Mouse (Mus musculus): ENCODE results near the gene Baiap2. TPM values are rescaled to one million over a fixed set of nuclear protein-coding genes. Genes with fewer than 3 reads are reported as not detected.

Baiap2 gene
- total RNA-seq, 2 experiments from 2014 or later = 197 to 200 TPM

DNA sequence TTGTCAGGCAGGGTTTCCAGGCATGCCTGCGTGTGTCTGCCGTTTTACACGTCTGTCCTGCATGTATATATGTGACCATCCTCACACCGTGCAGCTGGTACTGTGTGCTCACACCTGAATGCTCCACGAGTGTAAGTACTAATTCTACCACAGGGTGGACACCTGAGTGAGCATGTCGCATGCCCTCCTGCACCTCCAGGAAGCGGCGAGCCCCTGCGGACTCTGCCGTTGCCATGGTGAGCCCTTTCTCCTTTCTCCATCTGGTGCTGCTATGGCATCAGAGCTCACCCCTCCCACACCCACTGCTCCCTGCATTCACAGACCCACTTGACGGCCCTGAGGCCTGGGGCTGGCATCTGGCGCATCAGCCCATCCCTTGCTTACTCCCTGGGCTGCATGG, 80.3 kb downstream of the Baiap2 start:
- intact Hi-C loops (cut with DNase I) = no loop called here
- no peak for DNase-seq (ENCODE audit: low spot score in 2 of 2)

DNA sequence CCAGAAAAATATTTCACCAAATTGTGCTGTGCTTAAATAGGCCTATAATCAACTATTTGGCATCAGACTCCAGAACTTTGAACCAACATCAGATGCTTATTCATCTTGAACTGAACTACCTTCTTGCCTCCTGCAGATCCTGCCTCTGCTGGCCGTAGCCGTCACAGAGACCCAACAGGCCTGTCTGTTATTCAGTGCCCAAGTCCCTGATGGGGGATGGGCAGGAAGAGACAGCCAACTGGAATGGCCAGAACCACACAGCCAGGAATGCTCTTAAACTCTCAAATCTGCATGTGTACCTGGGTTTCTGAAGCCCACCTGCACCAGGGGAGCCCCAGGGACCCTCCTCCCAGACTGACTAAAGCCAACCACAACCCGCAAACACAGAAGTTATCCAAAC, 84.4 kb downstream of the Baiap2 start:
- intact Hi-C loops (cut with DNase I) = no loop called here
- peak in 1 of 2 experiments; percentile 15 for DNase-seq (ENCODE audit: low spot score in 2 of 2)

DNA sequence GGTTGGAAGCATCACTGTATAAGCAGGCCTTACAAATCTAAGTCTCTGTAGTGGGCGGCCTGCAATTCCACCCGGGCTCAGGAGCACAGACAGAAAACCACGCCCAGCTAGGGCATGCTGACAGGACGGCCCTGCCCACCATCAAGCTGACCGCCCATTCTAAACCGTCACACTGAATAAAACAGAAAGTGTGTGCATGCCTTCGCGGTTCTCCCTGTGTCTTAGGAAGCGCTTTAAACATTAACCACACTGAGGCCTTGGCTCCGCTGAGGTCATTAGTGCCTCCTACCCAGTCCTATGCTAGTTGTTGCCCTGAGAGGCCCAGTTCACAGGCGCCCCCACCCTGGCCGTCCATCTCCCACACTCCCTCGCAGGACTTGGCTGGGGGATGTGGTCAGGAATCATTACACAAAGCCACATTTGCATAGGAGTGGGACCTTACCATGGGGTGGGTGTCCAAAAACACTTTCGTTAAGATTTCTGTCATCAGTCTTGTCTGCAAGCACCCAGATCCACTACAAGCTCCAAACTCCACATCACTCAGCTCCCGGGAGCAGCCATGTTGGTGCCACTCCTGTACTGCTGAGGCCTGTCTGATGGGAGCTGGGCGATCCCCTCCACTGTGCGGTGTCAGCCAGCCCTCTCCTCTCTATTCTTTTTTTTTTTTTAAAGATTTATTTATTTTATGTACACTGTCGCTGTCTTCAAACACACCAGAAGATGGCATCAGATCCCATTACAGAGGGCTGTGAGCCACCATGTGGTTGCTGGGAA, 85.9 kb downstream of the Baiap2 start:
- DNase-seq (ENCODE audit: low spot score in 2 of 2) = no peak
- intact Hi-C loops (cut with DNase I) = no loop called here

DNA sequence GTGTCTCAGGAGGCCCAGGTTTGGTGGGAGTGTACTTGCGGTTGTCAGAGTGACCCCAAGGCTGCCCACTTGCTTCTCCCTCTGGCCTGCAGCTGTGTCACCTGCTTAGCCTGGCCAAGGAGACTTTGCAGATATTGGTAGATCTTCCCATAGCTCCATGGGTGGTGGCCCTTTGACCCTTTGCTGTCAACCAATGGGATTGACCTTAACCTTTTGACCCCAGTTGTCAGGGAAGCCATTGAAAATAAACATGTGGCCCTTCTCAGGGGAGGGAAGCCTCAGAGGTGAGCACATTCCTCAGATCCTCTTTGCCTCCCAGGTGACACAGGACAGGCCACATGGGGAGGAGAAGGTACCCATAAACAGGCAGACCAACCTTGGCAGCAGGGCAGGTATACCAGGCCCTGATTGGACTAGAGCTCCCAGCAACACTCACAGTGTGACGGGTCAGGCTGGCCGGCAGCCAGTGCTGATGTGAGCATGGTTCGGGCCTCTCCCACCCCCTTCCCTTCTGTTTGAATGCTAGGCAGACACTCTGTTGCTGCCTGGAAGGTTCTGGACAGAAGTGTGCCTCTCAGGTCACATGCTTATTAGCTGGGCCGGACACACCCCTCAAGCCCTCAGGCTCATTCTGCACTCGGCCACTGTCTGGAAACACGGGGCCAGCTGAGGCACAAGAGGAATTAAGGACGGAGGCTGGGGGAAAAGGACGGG, 87.0 kb downstream of the Baiap2 start:
- intact Hi-C loops (cut with DNase I) = no loop called here
- no peak for DNase-seq (ENCODE audit: low spot score in 2 of 2)

DNA sequence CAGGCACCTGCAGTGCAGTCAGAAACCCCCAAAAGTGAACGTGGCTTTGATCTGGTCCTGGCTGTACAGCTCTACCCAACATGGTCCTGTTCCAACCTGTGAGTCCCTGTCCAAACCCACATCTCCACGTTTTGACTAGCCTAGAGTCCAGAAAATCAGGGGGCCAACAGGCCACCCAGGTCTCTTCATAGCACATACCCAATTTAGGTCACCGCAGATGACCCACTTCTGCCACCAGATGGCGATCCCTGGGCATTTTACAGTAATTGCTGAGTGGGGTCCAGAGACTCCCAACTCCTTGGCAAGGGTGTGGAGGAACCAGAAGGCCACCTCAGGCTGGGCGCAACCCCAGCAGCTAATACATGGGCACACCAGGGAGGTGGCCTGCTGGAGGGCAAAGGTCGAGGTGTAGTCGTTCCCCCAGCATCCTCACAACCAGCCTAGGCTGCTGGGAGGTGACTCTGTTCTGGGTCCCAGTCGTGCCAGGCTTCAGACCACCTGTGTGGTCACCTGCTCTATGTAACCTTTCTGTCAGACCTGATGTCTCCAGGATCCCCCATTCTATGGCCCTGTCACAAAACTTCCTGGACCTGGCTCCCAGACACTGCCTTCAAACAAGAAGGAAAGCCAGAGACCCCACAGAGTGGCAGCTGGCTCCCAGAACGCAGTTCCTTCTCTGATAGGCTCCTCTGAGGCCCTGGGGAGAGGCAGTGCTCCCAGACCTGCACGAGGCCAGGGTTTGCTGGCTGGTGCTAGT, 87.8 kb downstream of the Baiap2 start:
- intact Hi-C loops (cut with DNase I) = no loop called here

DNA sequence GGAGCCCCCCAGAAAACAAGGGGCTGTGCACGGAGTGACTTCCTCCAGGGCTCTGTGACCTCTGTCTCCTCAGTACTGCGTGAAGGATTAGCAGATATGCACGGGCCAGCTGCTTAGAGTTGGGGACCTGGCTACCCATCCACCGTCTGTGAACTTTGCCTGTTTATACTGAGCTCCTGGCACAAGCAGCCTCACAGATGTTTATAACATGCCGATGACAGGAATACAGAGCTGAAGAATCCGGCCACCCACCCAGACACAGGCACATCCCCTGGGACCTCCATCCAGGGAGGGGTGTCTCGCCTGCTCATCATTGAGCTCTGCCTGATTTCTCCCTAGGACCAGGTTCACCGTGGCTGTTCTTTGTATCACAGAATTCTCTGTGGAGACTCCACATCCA, 89.5 kb downstream of the Baiap2 start:
- no peak for DNase-seq (ENCODE audit: low spot score in 2 of 2)
- intact Hi-C loops (cut with DNase I) = no loop called here

More for the DNA sequence above, 87.8 kb downstream of the Baiap2 start:
- peak in 1 of 2 experiments; percentile 60 for DNase-seq (ENCODE audit: low spot score in 2 of 2)

DNA sequence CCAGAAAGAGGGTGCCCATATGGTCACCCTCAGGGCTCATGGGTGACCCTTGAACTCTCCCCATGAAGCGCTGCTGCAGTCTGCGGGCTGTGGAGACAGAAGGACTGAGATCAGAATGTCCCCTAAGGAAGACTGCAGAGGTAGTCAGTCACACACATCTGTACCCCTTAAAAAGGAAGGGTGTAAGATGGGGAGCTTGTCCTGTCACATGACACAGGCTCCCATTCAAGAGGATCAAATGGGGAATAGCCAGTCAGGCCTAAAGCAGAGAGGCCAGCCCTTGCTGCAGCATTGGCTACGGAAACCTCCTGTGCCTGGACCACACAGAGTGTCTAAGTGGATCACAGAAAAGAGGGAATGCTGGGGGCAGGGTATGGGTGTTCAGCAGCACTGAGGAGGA, 90.9 kb downstream of the Baiap2 start:
- intact Hi-C loops (cut with DNase I) = no loop called here

DNA sequence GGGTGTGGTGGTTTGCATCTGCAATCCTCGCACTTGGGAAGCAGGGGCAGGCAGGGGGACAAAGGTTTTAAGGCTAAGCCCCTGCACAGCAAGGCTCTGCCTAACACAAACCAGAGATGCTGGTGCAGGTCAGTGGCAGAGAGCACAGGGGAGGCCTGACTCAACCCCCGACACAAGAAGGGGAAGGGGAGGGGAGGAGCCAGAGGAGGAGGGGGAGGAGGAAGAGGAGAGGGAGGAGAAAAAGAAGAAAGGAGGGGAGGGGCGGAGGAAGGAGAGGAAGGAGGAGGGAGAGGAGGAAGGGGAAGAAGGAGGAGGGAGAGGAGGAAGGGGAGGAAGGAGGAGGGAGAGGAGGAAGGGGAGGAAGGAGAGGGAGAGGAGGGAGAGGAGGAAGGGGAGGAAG, 91.7 kb downstream of the Baiap2 start:
- intact Hi-C loops (cut with DNase I) = no loop called here
- no peak for DNase-seq (ENCODE audit: low spot score in 2 of 2)

More for the DNA sequence above, 90.9 kb downstream of the Baiap2 start:
- DNase-seq (ENCODE audit: low spot score in 2 of 2) = no peak

DNA sequence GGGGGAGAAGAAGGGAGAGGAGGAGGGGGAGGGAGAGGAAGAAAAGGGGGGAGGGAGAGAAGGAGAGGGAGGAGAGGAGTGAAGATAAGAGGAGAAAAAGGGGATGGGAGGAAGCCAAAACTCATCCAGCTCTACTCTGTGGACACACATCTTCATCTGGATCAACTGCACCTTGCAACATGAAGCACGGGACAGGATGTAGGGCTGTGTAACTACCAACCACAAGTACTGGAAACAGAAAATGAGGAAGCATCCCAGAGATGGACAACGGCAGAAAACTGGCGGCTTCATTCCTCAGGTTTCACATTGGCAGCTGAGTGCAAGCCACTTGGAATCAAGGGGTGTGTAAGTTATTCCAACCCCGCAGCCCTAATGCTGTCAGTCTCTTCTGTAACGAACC, 92.2 kb downstream of the Baiap2 start:
- no peak for DNase-seq (ENCODE audit: low spot score in 2 of 2)
- intact Hi-C loops (cut with DNase I) = no loop called here

DNA sequence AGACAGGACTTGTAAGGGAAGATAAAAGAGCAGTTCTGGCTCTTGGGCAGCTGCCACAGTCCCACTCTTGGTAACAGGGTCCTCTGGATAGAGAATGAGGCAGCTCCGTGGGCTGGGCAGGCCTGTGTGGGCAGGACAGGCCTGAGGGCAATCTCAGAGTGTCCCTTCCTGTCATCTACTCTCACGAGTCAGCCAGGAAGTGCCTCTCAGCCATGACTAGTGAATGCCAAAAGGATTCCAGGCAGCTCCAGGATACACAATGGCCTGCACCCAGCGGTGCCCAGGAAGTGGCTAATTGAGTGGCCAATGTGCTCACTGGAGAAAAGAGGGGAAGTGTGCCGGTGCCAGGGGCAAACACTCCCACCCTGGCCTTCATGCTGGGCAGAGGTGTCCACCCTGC, 97.0 kb downstream of the Baiap2 start:
- no peak for DNase-seq (ENCODE audit: low spot score in 2 of 2)
- intact Hi-C loops (cut with DNase I) = no loop called here

DNA sequence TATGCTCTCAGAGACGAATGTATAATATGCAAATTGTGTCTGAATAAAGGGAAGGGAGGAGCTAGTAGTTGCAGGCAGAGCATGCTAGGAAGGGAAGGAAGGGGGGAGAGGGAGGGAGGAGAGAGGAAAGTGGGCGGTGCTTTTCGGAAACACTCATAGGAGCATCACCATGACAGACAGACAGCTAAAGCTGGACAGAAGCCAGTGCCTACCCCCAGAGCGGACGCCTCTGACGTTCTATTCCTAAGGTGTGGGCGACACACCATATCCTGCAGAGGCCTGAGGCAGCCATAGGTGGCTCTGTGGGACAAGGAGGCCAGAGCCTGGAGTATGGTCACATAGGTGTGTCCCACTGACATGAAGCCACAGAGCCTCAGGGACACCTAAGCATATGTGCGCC, 97.9 kb downstream of the Baiap2 start:
- intact Hi-C loops (cut with DNase I) = no loop called here
- DNase-seq (ENCODE audit: low spot score in 2 of 2) = peak; percentile 73 to 91

DNA sequence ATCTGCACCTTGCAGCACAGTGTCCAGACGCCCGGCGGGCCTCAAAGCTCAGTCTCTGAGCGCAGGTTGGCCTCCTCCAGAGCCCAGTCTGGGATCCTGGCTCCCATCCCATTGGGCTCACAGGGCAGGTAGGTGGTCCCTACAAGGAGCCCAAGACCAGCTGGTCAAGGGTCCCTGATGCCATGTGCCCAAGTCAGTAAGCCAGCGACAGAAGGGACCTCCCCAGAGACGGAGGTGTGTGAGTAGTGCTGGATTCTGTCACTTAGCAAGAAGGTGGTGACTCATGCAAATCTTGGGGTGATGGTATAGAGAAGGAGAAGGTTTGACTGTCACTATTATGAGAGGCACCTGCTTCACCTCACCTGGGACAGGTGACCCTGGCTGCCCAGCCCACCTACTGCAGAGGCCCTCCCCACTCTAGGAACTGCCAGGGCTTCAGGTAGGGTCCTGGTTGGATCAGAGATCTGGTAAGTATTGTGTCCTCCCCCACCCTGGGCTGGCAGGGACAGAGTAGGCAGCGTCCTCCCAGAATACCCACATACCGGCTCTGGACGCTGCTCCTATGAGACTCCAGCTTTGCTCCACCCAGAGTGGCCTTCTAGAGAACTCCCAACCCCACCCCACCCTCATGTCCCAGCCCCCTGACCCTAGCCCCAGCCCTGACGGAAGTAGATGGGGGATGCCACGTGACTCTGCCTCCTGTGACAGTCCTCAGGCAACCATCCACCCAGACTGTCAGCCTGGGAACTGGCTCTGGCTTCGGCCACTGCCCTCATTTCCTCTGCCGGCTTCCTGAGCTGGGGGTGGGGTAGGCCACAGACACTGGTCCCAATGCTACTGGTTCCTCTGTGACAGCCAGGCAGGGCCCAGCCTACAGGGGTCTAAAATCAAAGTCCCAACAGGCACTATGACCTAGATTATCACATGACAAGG, 98.9 kb downstream of the Baiap2 start:
- intact Hi-C loops (cut with DNase I) = no loop called here
- DNase-seq (ENCODE audit: low spot score in 2 of 2) = peak in 1 of 2 experiments; percentile 55

DNA sequence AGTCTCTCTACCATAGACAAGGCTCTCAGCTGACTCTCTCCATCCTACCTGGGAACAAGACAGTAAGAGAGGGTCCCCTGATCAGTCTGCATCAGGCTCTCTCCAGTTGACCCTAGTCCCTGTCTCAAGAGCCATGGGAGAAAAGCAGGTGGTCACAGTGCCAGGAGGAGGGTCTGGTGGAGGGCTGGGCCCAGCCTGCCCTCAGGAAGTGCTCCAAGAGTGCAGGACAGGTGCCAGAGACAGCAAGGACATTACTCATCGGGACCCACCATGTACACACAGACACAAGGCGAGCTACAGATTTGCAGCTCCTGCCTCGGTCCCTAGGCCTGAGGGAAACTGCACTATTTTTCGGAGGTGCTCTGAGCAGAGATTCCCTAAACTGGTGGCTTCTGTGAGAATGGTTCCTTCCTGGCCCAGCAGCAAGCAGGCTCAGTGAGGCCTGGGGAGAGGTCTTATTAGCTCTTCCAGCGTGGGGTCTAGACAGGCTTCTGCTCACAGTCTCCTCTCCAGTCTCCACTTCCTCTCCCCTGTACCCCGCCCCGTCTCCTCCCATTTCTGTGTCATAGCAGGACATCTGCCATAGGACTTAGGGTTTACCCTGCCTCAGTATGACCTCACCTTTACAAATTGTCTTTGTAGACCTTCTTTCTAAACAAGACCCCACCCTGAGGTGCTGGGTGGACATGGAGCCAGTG, 99.7 kb downstream of the Baiap2 start:
- intact Hi-C loops (cut with DNase I) = no loop called here
- DNase-seq (ENCODE audit: low spot score in 2 of 2) = no peak

DNA sequence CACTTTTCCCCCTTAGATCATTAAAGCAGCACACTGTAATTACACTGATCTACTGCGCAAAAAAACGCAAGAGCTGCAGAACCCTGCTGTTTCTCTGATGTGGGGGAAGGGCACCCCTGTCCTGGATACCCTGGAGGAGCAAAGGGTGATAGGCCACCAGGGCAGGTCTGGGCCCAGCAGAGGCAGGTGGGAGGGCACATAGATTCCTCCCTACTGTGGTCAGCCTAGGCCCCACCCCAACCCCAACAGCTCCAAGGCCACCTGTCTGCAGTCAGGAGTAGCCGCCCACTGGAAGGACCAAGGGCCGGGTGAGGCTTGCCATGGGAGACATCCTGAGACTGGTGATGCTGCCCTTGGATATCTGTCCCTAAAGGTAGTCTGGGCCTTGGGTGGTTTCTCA, 102.8 kb downstream of the Baiap2 start:
- intact Hi-C loops (cut with DNase I) = no loop called here

DNA sequence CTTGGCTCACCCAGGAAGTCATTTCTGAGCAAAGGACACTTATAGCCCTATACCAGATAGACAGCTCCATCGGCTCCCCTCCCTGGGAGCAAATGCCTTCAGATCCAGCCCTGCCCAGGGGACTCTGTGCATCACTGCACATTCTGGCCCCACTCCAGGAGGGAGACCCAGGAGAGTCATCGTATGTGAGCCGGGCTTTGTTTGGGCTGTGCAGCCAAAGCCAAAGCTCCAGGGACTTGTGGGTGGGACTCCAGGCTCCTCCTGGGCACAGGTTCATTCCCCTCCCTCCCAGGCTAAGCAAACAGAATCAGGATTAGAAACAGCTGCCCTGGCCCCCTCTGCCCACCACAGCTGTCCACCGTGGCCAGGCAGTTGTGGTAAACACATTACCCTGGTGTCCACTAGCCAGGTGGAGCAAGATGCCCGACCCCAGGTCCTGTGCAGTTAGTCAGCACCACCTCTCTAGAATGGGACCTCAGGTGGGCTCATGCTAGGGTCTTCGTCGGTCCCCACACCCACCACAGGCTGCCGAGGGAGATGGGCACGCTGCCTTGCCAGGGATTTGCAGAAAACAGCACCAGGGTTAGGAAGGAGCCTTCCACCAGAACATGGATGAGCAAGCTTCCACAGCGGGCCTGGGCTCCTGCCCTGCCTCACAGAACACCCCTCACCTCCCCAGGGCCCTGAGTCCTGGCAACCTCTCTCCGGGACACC, 103.4 kb downstream of the Baiap2 start:
- intact Hi-C loops (cut with DNase I) = no loop called here
- DNase-seq (ENCODE audit: low spot score in 2 of 2) = peak in 1 of 2 experiments; percentile 73

More for the DNA sequence above, 102.8 kb downstream of the Baiap2 start:
- DNase-seq (ENCODE audit: low spot score in 2 of 2) = no peak

DNA sequence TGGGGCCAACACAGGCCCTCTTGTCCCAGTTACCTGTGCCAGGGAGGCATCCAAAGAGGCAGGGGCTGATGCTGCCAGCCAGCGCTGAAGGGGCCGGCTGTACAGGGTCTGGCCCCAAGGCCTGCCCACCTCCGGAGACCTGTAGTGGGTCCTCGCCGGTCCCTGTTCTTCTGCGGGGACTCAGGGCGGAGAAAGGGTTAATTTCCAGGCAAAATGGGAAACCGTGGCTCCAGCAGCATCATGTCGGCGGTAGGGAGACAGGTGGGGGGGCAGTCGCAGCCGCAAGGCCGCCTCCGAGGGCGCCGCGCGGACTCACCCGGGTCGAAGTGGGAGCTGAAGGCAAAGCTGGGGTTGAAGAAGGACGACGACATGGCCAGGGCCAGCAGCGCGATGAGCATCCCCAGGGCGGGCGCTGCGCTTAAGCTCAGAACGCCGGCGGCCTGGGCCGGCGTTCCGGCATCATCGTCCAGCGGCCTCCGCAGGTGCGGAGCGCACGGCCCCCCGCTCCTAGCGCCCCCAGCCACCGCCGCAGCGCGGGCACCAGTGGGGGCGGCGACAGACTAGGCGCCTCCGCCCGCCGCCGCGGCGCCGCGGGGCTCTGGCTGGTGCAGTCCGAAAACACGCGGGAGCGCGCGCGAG, 104.1 kb downstream of the Baiap2 start, which contains the start of gene Aatk:
Gene Aatk, minus strand, starts transcription at position 615 of the 639 bp plus-strand sequence.
- DNase-seq (ENCODE audit: low spot score in 2 of 2) = no peak

DNA sequence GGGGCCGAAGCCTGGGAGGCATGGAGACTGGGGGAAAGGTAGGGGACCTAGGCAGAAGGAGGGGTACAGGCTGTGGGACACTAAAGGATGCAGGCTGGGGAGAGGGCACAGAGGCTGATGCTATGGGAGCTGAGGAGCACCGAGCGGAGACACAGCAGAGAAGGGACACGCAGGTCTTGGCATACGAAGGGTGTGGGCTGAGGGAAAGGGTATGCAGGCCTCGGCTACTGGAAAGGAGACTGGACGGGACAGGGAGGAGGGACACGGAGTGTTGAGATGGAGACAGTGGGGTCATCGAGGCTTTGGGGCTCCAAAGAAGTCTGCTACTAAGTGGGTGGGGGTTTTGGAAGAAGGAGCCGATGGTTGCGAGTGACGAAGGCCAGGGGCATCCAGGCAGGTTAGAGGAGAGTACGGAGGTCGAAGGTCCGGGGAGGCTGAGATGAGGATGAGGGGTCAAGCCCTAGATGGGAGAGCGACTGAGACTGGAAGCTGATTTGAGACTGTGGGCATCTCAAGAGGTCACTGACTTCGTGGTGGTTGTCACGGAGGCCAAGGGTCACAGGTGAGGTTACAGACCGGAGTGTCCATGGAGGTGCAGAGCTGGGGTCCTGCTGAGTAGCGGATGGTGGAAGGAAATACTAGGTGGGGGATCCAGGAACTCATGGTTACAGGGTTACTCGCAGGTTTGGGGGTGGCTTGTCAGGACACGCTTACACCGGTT, 105.1 kb downstream of the Baiap2 start:
- intact Hi-C loops (cut with DNase I) = no loop called here
- no peak for DNase-seq (ENCODE audit: low spot score in 2 of 2)

More for the DNA sequence above, 104.1 kb downstream of the Baiap2 start, which contains the start of gene Aatk:
- intact Hi-C loops (cut with DNase I) = no loop called here

Data from left cerebral cortex, postnatal 14 days (tissue).